Mouse (Mus musculus): Measurements from ENCODE around the gene Bri3. TPM values are rescaled to one million over a fixed set of nuclear protein-coding genes. Genes with fewer than 3 reads are reported as not detected.
"Not testable (repeated sequence)": the region's sequence is repeated elsewhere in the genome, so short reads cannot be mapped to it uniquely, and the experiment has no call there.

Bri3 gene
- polyA plus RNA-seq, 1 experiment from 2014 or later, result 123 TPM

GRCm38 (mm10) chr5:144317426-144317825 lies 73.2 kb downstream of the Bri3 start:
- no peak for DNase-seq (ENCODE audit: low spot score)
- no peaks in the 10 kb centered on the region for H3K4me1 ChIP-seq (replicated peaks; ENCODE audit: control insufficient read depth, insufficient read depth, low read length)
- H3K36me3 ChIP-seq (replicated peaks; ENCODE audit: control insufficient read depth, insufficient read depth), result no peaks in the 10 kb centered on the region
- no peak overlapping the region for H3K27ac ChIP-seq
- no peak for ATAC-seq (ENCODE audit: low FRiP score)
- no peak overlapping the region for H3K4me2 ChIP-seq (replicated peaks)
- no peak overlapping the region for H3K4me3 ChIP-seq (replicated peaks; ENCODE audit: low read length)
- H3K9ac ChIP-seq, result no peak overlapping the region
- H3K9me3 ChIP-seq (ENCODE audit: control insufficient read depth, low read length), result no peaks in the 10 kb centered on the region
- WGBS, result 91% methylated on average over 8 of the region's 8 CpGs
- H3K27me3 ChIP-seq (ENCODE audit: control insufficient read depth, insufficient read depth, low read length), result no peaks in the 10 kb centered on the region

- no peak overlapping the region for H3K4me3 ChIP-seq (replicated peaks; ENCODE audit: low read length)
- no peak for ATAC-seq (ENCODE audit: low FRiP score)
Observed at GRCm38 (mm10) chr5:144318286-144318685, 74.0 kb downstream of the Bri3 start.

DNA sequence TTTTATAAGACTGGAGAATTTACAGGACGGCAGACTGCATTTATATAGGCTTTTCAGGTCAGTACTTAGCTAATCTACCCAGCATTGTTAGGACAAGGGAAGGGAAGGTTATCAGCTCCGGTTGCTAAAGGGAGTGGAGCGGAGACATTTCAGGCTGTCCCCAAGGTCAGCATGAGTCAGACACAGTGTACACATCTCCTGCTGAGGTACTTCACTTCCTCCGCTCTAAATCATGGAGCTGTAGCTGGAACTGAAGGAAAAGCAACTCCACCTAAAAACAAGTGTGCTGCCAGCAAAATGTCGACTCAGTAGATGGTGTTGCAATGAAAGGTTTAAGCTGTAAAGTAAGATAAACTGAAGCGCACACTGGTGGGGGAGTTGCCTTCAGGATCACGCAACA lies 77.4 kb downstream of the Bri3 start:
- no peak for DNase-seq (ENCODE audit: low spot score)

More at GRCm38 (mm10) chr5:144318286-144318685, 74.0 kb downstream of the Bri3 start:
- Histone ChIP-seq H3K9ac (no peak overlapping the region), H3K27ac (no peak overlapping the region), H3K36me3 (replicated peaks; ENCODE audit: control insufficient read depth, insufficient read depth) (no peaks in the 10 kb centered on the region), H3K27me3 (ENCODE audit: control insufficient read depth, insufficient read depth, low read length) (no peaks in the 10 kb centered on the region), H3K4me2 (replicated peaks) (no peak overlapping the region), H3K9me3 (ENCODE audit: control insufficient read depth, low read length) (no peaks in the 10 kb centered on the region), H3K4me1 (replicated peaks; ENCODE audit: control insufficient read depth, insufficient read depth, low read length) (no peaks in the 10 kb centered on the region)
- WGBS, result 47% methylated on average over 6 of the region's 6 CpGs
- no peak for DNase-seq (ENCODE audit: low spot score)

GRCm38 (mm10) chr5:144322717-144323116 lies 78.5 kb downstream of the Bri3 start:
- Histone ChIP-seq H3K27me3 (ENCODE audit: control insufficient read depth, insufficient read depth, low read length) (no peaks in the 10 kb centered on the region), H3K4me2 (replicated peaks) (no peak overlapping the region), H3K9ac (no peak overlapping the region), H3K4me1 (replicated peaks; ENCODE audit: control insufficient read depth, insufficient read depth, low read length) (no peaks in the 10 kb centered on the region), H3K27ac (no peak overlapping the region), H3K4me3 (replicated peaks; ENCODE audit: low read length) (no peak overlapping the region), H3K36me3 (replicated peaks; ENCODE audit: control insufficient read depth, insufficient read depth) (no peaks in the 10 kb centered on the region), H3K9me3 (ENCODE audit: control insufficient read depth, low read length) (no peaks in the 10 kb centered on the region)
- 95% methylated on average over 3 of the region's 3 CpGs for WGBS
- no peak for DNase-seq (ENCODE audit: low spot score)
- ATAC-seq (ENCODE audit: low FRiP score), result no peak

More for the DNA sequence above, 77.4 kb downstream of the Bri3 start:
- H3K9me3 ChIP-seq (ENCODE audit: control insufficient read depth, low read length), result no peaks in the 10 kb centered on the region
- 86% methylated on average over 7 of the region's 7 CpGs for WGBS
- H3K27me3 ChIP-seq (ENCODE audit: control insufficient read depth, insufficient read depth, low read length), result no peaks in the 10 kb centered on the region
- no peak for ATAC-seq (ENCODE audit: low FRiP score)
- H3K27ac ChIP-seq, result no peak overlapping the region
- H3K36me3 ChIP-seq (replicated peaks; ENCODE audit: control insufficient read depth, insufficient read depth), result no peaks in the 10 kb centered on the region
- no peaks in the 10 kb centered on the region for H3K4me1 ChIP-seq (replicated peaks; ENCODE audit: control insufficient read depth, insufficient read depth, low read length)
- H3K9ac ChIP-seq, result no peak overlapping the region
- H3K4me3 ChIP-seq (replicated peaks; ENCODE audit: low read length), result no peak overlapping the region
- no peak overlapping the region for H3K4me2 ChIP-seq (replicated peaks)

GRCm38 (mm10) chr5:144334010-144334409 lies 89.8 kb downstream of the Bri3 start:
- Histone ChIP-seq H3K4me3 (replicated peaks; ENCODE audit: low read length) (no peak overlapping the region), H3K9ac (no peak overlapping the region), H3K9me3 (ENCODE audit: control insufficient read depth, low read length) (no peaks in the 10 kb centered on the region), H3K4me1 (replicated peaks; ENCODE audit: control insufficient read depth, insufficient read depth, low read length) (no peaks in the 10 kb centered on the region), H3K36me3 (replicated peaks; ENCODE audit: control insufficient read depth, insufficient read depth) (no peaks in the 10 kb centered on the region), H3K27me3 (ENCODE audit: control insufficient read depth, insufficient read depth, low read length) (no peaks in the 10 kb centered on the region), H3K27ac (no peak overlapping the region), H3K4me2 (replicated peaks) (no peak overlapping the region)
- ATAC-seq (ENCODE audit: low FRiP score), result no peak
- no peak for DNase-seq (ENCODE audit: low spot score)
- WGBS, result 96% methylated on average over 11 of the region's 11 CpGs

DNA sequence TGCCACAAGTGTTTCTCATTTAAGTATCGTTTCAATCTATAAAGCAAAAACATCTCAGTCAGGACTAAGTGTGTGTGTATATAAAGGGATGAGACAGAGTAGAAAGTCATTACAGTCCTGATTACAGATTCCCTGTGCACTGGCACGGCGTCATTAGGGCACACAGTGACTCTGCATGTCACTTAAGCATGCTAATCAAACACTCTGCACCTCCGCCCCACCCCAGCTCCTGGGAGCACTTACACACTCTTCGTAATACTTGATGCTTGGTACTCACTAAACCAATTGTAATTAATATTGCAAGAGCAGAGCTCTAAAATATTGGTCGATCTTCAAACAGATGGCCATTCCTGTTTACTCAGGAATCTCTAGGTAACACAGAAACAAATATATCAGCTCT lies 91.1 kb downstream of the Bri3 start:
- not testable (repeated sequence) for H3K27ac ChIP-seq; ATAC-seq (ENCODE audit: low FRiP score); DNase-seq (ENCODE audit: low spot score); H3K36me3 ChIP-seq (replicated peaks; ENCODE audit: control insufficient read depth, insufficient read depth); H3K4me2 ChIP-seq (replicated peaks); H3K9me3 ChIP-seq (ENCODE audit: control insufficient read depth, low read length); H3K4me3 ChIP-seq (replicated peaks; ENCODE audit: low read length); H3K9ac ChIP-seq; H3K4me1 ChIP-seq (replicated peaks; ENCODE audit: control insufficient read depth, insufficient read depth, low read length); H3K27me3 ChIP-seq (ENCODE audit: control insufficient read depth, insufficient read depth, low read length)
- 78% methylated on average over 6 of the region's 6 CpGs for WGBS

DNA sequence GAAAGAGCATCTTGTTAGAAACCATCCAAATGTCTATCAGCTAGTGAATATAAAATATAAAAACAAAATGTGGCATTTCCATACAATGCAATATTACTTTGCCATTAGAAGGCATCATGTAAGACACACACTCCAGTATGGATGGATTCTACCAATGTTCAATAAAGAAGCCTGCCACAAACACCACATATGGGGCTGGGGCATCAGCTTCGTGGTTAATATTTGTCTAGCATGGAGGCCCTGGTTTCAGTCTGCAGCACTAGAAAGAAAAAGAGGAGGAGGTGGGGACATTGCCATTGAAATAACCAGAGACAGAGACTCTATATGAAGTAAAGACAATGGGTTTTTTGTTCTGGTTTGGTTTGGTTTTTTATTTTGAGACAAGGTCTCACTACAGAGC lies 94.5 kb downstream of the Bri3 start:
- H3K4me1 ChIP-seq (replicated peaks; ENCODE audit: control insufficient read depth, insufficient read depth, low read length), result no peaks in the 10 kb centered on the region
- no peaks in the 10 kb centered on the region for H3K27me3 ChIP-seq (ENCODE audit: control insufficient read depth, insufficient read depth, low read length)
- no peak for ATAC-seq (ENCODE audit: low FRiP score)
- no peak overlapping the region for H3K27ac ChIP-seq
- no peak overlapping the region for H3K4me3 ChIP-seq (replicated peaks; ENCODE audit: low read length)
- no peak for DNase-seq (ENCODE audit: low spot score)
- 24% methylated on average over 1 of the region's 1 CpGs for WGBS
- H3K9me3 ChIP-seq (ENCODE audit: control insufficient read depth, low read length), result no peaks in the 10 kb centered on the region
- H3K36me3 ChIP-seq (replicated peaks; ENCODE audit: control insufficient read depth, insufficient read depth), result no peaks in the 10 kb centered on the region
- H3K9ac ChIP-seq, result no peak overlapping the region
- H3K4me2 ChIP-seq (replicated peaks), result no peak overlapping the region

- no peaks in the 10 kb centered on the region for H3K9me3 ChIP-seq (ENCODE audit: control insufficient read depth, low read length)
- DNase-seq (ENCODE audit: low spot score) (no peak), ATAC-seq (ENCODE audit: low FRiP score) (no peak)
- no peaks in the 10 kb centered on the region for H3K27me3 ChIP-seq (ENCODE audit: control insufficient read depth, insufficient read depth, low read length)
- H3K9ac ChIP-seq, result no peak overlapping the region
- 85% methylated on average over 1 of the region's 1 CpGs for WGBS
- H3K27ac ChIP-seq, result no peak overlapping the region
- H3K36me3 ChIP-seq (replicated peaks; ENCODE audit: control insufficient read depth, insufficient read depth), result no peaks in the 10 kb centered on the region
- H3K4me2 ChIP-seq (replicated peaks), result no peak overlapping the region
- no peaks in the 10 kb centered on the region for H3K4me1 ChIP-seq (replicated peaks; ENCODE audit: control insufficient read depth, insufficient read depth, low read length)
- H3K4me3 ChIP-seq (replicated peaks; ENCODE audit: low read length), result no peak overlapping the region
Observed at GRCm38 (mm10) chr5:144341085-144341484, 96.8 kb downstream of the Bri3 start.

- Histone ChIP-seq H3K27ac (no peak overlapping the region), H3K4me3 (replicated peaks; ENCODE audit: low read length) (no peak overlapping the region), H3K9ac (no peak overlapping the region), H3K4me2 (replicated peaks) (no peak overlapping the region), H3K36me3 (replicated peaks; ENCODE audit: control insufficient read depth, insufficient read depth) (no peaks in the 10 kb centered on the region), H3K9me3 (ENCODE audit: control insufficient read depth, low read length) (no peaks in the 10 kb centered on the region), H3K4me1 (replicated peaks; ENCODE audit: control insufficient read depth, insufficient read depth, low read length) (no peaks in the 10 kb centered on the region), H3K27me3 (ENCODE audit: control insufficient read depth, insufficient read depth, low read length) (no peaks in the 10 kb centered on the region)
- WGBS, result 92% methylated on average over 6 of the region's 6 CpGs
- ATAC-seq (ENCODE audit: low FRiP score) (no peak), DNase-seq (ENCODE audit: low spot score) (no peak)
Observed at GRCm38 (mm10) chr5:144344592-144344991, 100.4 kb downstream of the Bri3 start.

- no peak overlapping the region for H3K4me2 ChIP-seq (replicated peaks)
- 11% methylated on average over 8 of the region's 8 CpGs for WGBS
- H3K9ac ChIP-seq, result no peak overlapping the region
- H3K4me1 ChIP-seq (replicated peaks; ENCODE audit: control insufficient read depth, insufficient read depth, low read length), result no peaks in the 10 kb centered on the region
- no peak overlapping the region for H3K4me3 ChIP-seq (replicated peaks; ENCODE audit: low read length)
- no peaks in the 10 kb centered on the region for H3K9me3 ChIP-seq (ENCODE audit: control insufficient read depth, low read length)
- ATAC-seq (ENCODE audit: low FRiP score), result no peak
- no peaks in the 10 kb centered on the region for H3K36me3 ChIP-seq (replicated peaks; ENCODE audit: control insufficient read depth, insufficient read depth)
- no peak overlapping the region for H3K27ac ChIP-seq
- DNase-seq (ENCODE audit: low spot score), result no peak
- peaks cover 6% of the 10 kb centered on the region for H3K27me3 ChIP-seq (ENCODE audit: control insufficient read depth, insufficient read depth, low read length)
Observed at GRCm38 (mm10) chr5:144351185-144351584, 106.9 kb downstream of the Bri3 start.
